In genomic region chr1:156418170-156418569, GRCm38 (mm10) we compare ENCODE assay signal across 9 mouse cellular contexts. TPM values are rescaled to one million over a fixed set of nuclear protein-coding genes. Genes with fewer than 3 reads are reported as not detected.
A peak's percentile ranks its signal among the peaks of the same experiment; 100 is the strongest.
DNase-seq lines count a peak whose midpoint lies in the region; ATAC-seq and TF ChIP-seq lines count a peak whose summit lies in the region.
"Had no signal": no experiment of that assay in that cellular context is flagged by ENCODE, and none has a peak within 500 bp of the region (broad histone marks: within the 10 kb centered on the region; RNA-seq: fewer than 3 reads in every experiment).

No protein-coding gene starts in this region.

- peak overlapping the region; percentile 17 for H3K4me3 ChIP-seq in erythroblast, embryonic 14.5 days (replicated peaks)
- no peak overlapping the region for H3K4me3 ChIP-seq in liver, embryonic 14.5 days (ENCODE audit: insufficient read depth in 1 of 2, low read depth in 2 of 2, low read length in 2 of 2)
- H3K4me3 ChIP-seq in liver, embryonic 12.5 days, result no peak overlapping the region
- no peak overlapping the region for H3K4me3 ChIP-seq in kidney, postnatal 0 days (replicated peaks; ENCODE audit: low read depth, low read length)

- no peaks in the 10 kb centered on the region for H3K36me3 ChIP-seq in erythroblast, embryonic 14.5 days (ENCODE audit: control insufficient read depth)
- H3K36me3 ChIP-seq in liver, embryonic 14.5 days (replicated peaks; ENCODE audit: control insufficient read depth, insufficient read depth, low read depth), result no peaks in the 10 kb centered on the region
- H3K36me3 ChIP-seq in liver, embryonic 12.5 days, result no peaks in the 10 kb centered on the region
- H3K36me3 ChIP-seq in kidney, postnatal 0 days (ENCODE audit: insufficient read depth, low read length), result no peaks in the 10 kb centered on the region
- H3K36me3 ChIP-seq in splenic B cell, adult 2 months (ENCODE audit: control insufficient read depth, insufficient read depth, low read length, poor library complexity, severe bottlenecking), result no peaks in the 10 kb centered on the region

- H3K27me3 ChIP-seq in erythroblast, embryonic 14.5 days (ENCODE audit: control insufficient read depth), result no peaks in the 10 kb centered on the region
- H3K27me3 ChIP-seq in liver, embryonic 14.5 days (ENCODE audit: control insufficient read depth, insufficient read depth, low read length), result no peaks in the 10 kb centered on the region
- no peaks in the 10 kb centered on the region for H3K27me3 ChIP-seq in liver, embryonic 12.5 days (replicated peaks)
- no peaks in the 10 kb centered on the region for H3K27me3 ChIP-seq in kidney, postnatal 0 days (ENCODE audit: insufficient read depth, low read length)
- H3K27me3 ChIP-seq in splenic B cell, adult 2 months (ENCODE audit: control insufficient read depth, insufficient read depth, low read length, poor library complexity, severe bottlenecking), result no peaks in the 10 kb centered on the region

- peaks cover 4% of the 10 kb centered on the region; the same call in 1 of the 2 replicates for H3K9me3 ChIP-seq in erythroblast, embryonic 14.5 days (ENCODE audit: control insufficient read depth, low read length)
- no peaks in the 10 kb centered on the region for H3K9me3 ChIP-seq in liver, embryonic 14.5 days (ENCODE audit: control insufficient read depth, low read length)
- H3K9me3 ChIP-seq in liver, embryonic 12.5 days (replicated peaks), result no peaks in the 10 kb centered on the region
- no peaks in the 10 kb centered on the region for H3K9me3 ChIP-seq in kidney, postnatal 0 days (replicated peaks; ENCODE audit: low read length)

- TF ChIP-seq EP300 in liver, embryonic 14.5 days (IDR thresholded peaks at IDR 0.05; ENCODE audit: low read depth), result no peak

- H3K4me1 ChIP-seq in erythroblast, embryonic 14.5 days (ENCODE audit: control insufficient read depth), result peaks cover 27% of the 10 kb centered on the region
- H3K4me1 ChIP-seq in liver, embryonic 14.5 days (replicated peaks; ENCODE audit: control insufficient read depth in 2 of 2, insufficient read depth in 2 of 2, low read length in 1 of 2), result peaks cover 6 to 10% of the 10 kb centered on the region in 2 experiments
- H3K4me1 ChIP-seq in liver, embryonic 12.5 days, result peaks cover 16% of the 10 kb centered on the region
- H3K4me1 ChIP-seq in kidney, postnatal 0 days (replicated peaks; ENCODE audit: insufficient read depth, low read length), result no peaks in the 10 kb centered on the region

- peak; percentile 56 for TF ChIP-seq CTCF in liver, embryonic 14.5 days (IDR thresholded peaks at IDR 0.05; ENCODE audit: low read depth)
- TF ChIP-seq CTCF in kidney, postnatal 0 days (IDR thresholded peaks at IDR 0.05; ENCODE audit: low read depth), result peak; percentile 67

- H3K27ac ChIP-seq in liver, embryonic 14.5 days, result no peak overlapping the region
- H3K27ac ChIP-seq in liver, embryonic 12.5 days, result no peak overlapping the region
- H3K27ac ChIP-seq in kidney, postnatal 0 days, result no peak overlapping the region

- WGBS in liver, embryonic 14.5 days (ENCODE audit: insufficient replicate concordance), result 57% methylated on average over 4 of the region's 4 CpGs
- 61% methylated on average over 4 of the region's 4 CpGs for WGBS in liver, embryonic 12.5 days (ENCODE audit: insufficient replicate concordance)
- 62% methylated on average over 4 of the region's 4 CpGs for WGBS in kidney, postnatal 0 days

- no peak overlapping the region for H3K4me2 ChIP-seq in liver, embryonic 14.5 days (ENCODE audit: low read depth)
- no peak overlapping the region for H3K4me2 ChIP-seq in liver, embryonic 12.5 days
- no peak overlapping the region for H3K4me2 ChIP-seq in kidney, postnatal 0 days (ENCODE audit: low read length)

- no peak for ATAC-seq in erythroblast, adult 5-6 weeks (replicated peaks; ENCODE audit: low FRiP score, poor library complexity, severe bottlenecking)
- ATAC-seq in liver, embryonic 14.5 days (ENCODE audit: insufficient read depth), result no peak
- no peak for ATAC-seq in liver, embryonic 12.5 days
- no peak for ATAC-seq in kidney, postnatal 0 days (replicated peaks; ENCODE audit: low FRiP score, low read depth)

- no peak overlapping the region for H3K9ac ChIP-seq in liver, embryonic 14.5 days (replicated peaks)
- no peak overlapping the region for H3K9ac ChIP-seq in liver, embryonic 12.5 days
- H3K9ac ChIP-seq in kidney, postnatal 0 days (ENCODE audit: low read depth, low read length), result no peak overlapping the region

- peak in 1 of 3 experiments; percentile 18 for DNase-seq in liver, embryonic 14.5 days (ENCODE audit: low read depth in 3 of 3, low spot score in 3 of 3)
- DNase-seq in ZHBTc4 (ENCODE audit: low read depth, low spot score), result peak; percentile 55
- DNase-seq in kidney, postnatal 0 days (ENCODE audit: low spot score), result peak; percentile 25
- peak; percentile 83 for DNase-seq in splenic B cell, adult 2 months (ENCODE audit: low read depth, low spot score)
- no peak for DNase-seq in adrenal gland, postnatal 25 days

RNA-seq across cellular contexts. Expression of gene Axdnd1, which starts 2.8 kb away (rescaled TPM):
- polyA plus RNA-seq in erythroblast, embryonic 14.5 days (2012), result not detected in 2 replicates
- not detected in 2 replicates for total RNA-seq in erythroblast, adult 5-6 weeks (2015; ENCODE audit: low replicate concordance)
- 1.5 TPM in 1 of 2 replicates, not detected in the other for total RNA-seq in erythroblast, adult 5-6 weeks (2017; ENCODE audit: low replicate concordance)
- 0.06 TPM in 1 of 2 replicates, not detected in the other for polyA plus RNA-seq in liver, embryonic 14.5 days (2012; rRNA removed)
- 0.06 and 0.09 TPM in 2 replicates for polyA plus RNA-seq in liver, embryonic 14.5 days (2014; fragmentation: Nextera tagmentation; extraction: Ambion mirVana)
- polyA plus RNA-seq in liver, embryonic 12.5 days (2016; fragmentation: Nextera tagmentation; extraction: Ambion mirVana), result 0.23 TPM in 1 of 2 replicates, not detected in the other
- polyA plus RNA-seq in kidney, postnatal 0 days (2015; fragmentation: Nextera tagmentation; extraction: Ambion mirVana), result 0.11 and 0.27 TPM in 2 replicates
- 2.9 and 5.6 TPM in 2 replicates for total RNA-seq in adrenal gland, postnatal 25 days (2021)
- polyA plus RNA-seq: neural tube, embryonic 11.5 days had no signal

RNA-seq across cellular contexts. Expression of gene Gm2000, which starts 52.3 kb away (rescaled TPM):
- polyA plus RNA-seq in erythroblast, embryonic 14.5 days (2012), result 79.9 and 182 TPM in 2 replicates
- total RNA-seq in erythroblast, adult 5-6 weeks (2015; ENCODE audit: low replicate concordance), result 340 and 471 TPM in 2 replicates
- total RNA-seq in erythroblast, adult 5-6 weeks (2017; ENCODE audit: low replicate concordance), result 340 and 469 TPM in 2 replicates
- polyA plus RNA-seq in liver, embryonic 14.5 days (2012; rRNA removed), result 150 and 744 TPM in 2 replicates
- 677 and 682 TPM in 2 replicates for polyA plus RNA-seq in liver, embryonic 14.5 days (2014; fragmentation: Nextera tagmentation; extraction: Ambion mirVana)
- 762 and 857 TPM in 2 replicates for polyA plus RNA-seq in liver, embryonic 12.5 days (2016; fragmentation: Nextera tagmentation; extraction: Ambion mirVana)
- polyA plus RNA-seq in kidney, postnatal 0 days (2015; fragmentation: Nextera tagmentation; extraction: Ambion mirVana), result 763 and 841 TPM in 2 replicates
- total RNA-seq in adrenal gland, postnatal 25 days (2021), result 571 and 676 TPM in 2 replicates

RNA-seq across cellular contexts. Expression of gene Soat1, which starts 56.0 kb away (rescaled TPM):
- 0.01 and 0.04 TPM in 2 replicates for polyA plus RNA-seq in erythroblast, embryonic 14.5 days (2012)
- 15.0 and 32.1 TPM in 2 replicates for total RNA-seq in erythroblast, adult 5-6 weeks (2015; ENCODE audit: low replicate concordance)
- total RNA-seq in erythroblast, adult 5-6 weeks (2017; ENCODE audit: low replicate concordance), result 22.6 and 24.8 TPM in 2 replicates
- polyA plus RNA-seq in liver, embryonic 14.5 days (2012; rRNA removed), result 8.1 and 8.8 TPM in 2 replicates
- polyA plus RNA-seq in liver, embryonic 14.5 days (2014; fragmentation: Nextera tagmentation; extraction: Ambion mirVana), result 10.4 and 11.7 TPM in 2 replicates
- polyA plus RNA-seq in liver, embryonic 12.5 days (2016; fragmentation: Nextera tagmentation; extraction: Ambion mirVana), result 19.5 and 24.3 TPM in 2 replicates
- 30.5 and 37.9 TPM in 2 replicates for polyA plus RNA-seq in kidney, postnatal 0 days (2015; fragmentation: Nextera tagmentation; extraction: Ambion mirVana)
- total RNA-seq in adrenal gland, postnatal 25 days (2021), result 728 and 1,057 TPM in 2 replicates
